Mouse (Mus musculus) hindbrain, embryonic 11.5 days (tissue): ENCODE measurements at regions not wholly inside any gene's neighbourhood (a gene's known extent, or its start where the extent isn't known, plus 50 kb on each side); places are given as distances from the start of the nearest gene placed in this dataset.
A peak's percentile ranks its signal among the peaks of the same experiment; 100 is the strongest.

ENCODE experiments used
- ATAC-seq: fragments of 200-750 bp; cut with Nextera tagmentation; 2 replicates; pipeline ENCODE4 v1.8.0; 2017; ENCODE audit warnings: mild to moderate bottlenecking, moderate TSS enrichment, moderate library complexity; ENCODE audit not compliant: low FRiP score
- DNase-seq: peaks from one replicate; pipeline ENCODE4 v3.0.0-alpha.2; 2015; ENCODE audit warnings: low spot score
- H3K27ac ChIP-seq: fragments of 300-500 bp; sonication (generic); 2 replicates; pipeline ENCODE4 v1.5.1; 2014; ENCODE audit warnings: mild to moderate bottlenecking, low read depth, low read length
- H3K27me3 ChIP-seq: fragments of 300-500 bp; sonication (generic); 2 replicates; pipeline ENCODE4 v1.6.1; 2014; ENCODE audit warnings: mild to moderate bottlenecking, low read length, moderate library complexity, mixed read lengths; ENCODE audit not compliant: control insufficient read depth, insufficient read depth
- H3K36me3 ChIP-seq: fragments of 300-500 bp; sonication (generic); 2 replicates; pipeline ENCODE4 v1.6.1; 2014; ENCODE audit warnings: mild to moderate bottlenecking, low read length, moderate library complexity, mixed read lengths; ENCODE audit not compliant: control insufficient read depth, insufficient read depth
- H3K4me1 ChIP-seq: fragments of 300-500 bp; sonication (generic); replicated peaks from 2 replicates; pipeline ENCODE4 v1.6.1; 2014; ENCODE audit warnings: low read length, mixed read lengths; ENCODE audit not compliant: control insufficient read depth, insufficient read depth
- H3K4me2 ChIP-seq: fragments of 300-500 bp; sonication (generic); replicated peaks from 2 replicates; pipeline ENCODE4 v1.6.1; 2014; ENCODE audit warnings: mild to moderate bottlenecking, low read depth, low read length
- H3K4me3 ChIP-seq: fragments of 300-500 bp; sonication (generic); 2 replicates; pipeline ENCODE4 v1.5.1; 2014; ENCODE audit warnings: low read depth, low read length
- H3K9ac ChIP-seq: fragments of 300-500 bp; sonication (generic); 2 replicates; pipeline ENCODE4 v1.6.1; 2014; ENCODE audit warnings: low read depth, low read length
- H3K9me3 ChIP-seq: fragments of 300-500 bp; sonication (generic); 2 replicates; pipeline ENCODE4 v1.6.1; 2016; ENCODE audit warnings: low read length; ENCODE audit not compliant: control insufficient read depth
- WGBS: fragments of 180-500 bp; shearing (Covaris S2); extraction: QIAGEN DNeasy Blood & Tissue Kit; methylation state at CpG from one replicate; pipeline ENCODE4 v1.1.7; 2014; 5-methylcytosine and 5-hydroxymethylcytosine counted together

GRCm38 (mm10) chr7:72589241-72589668, 282.8 kb upstream of the Mctp2 start:
- H3K27ac ChIP-seq: no peak overlapping the region
- ATAC-seq (no peak), DNase-seq (no peak)
- H3K9me3 ChIP-seq: no peaks in the 10 kb centered on the region
- no peak overlapping the region for H3K9ac ChIP-seq
- 74% methylated on average over 3 of the region's 3 CpGs for WGBS
- no peak overlapping the region for H3K4me2 ChIP-seq
- H3K4me3 ChIP-seq: no peak overlapping the region
- no peaks in the 10 kb centered on the region for H3K27me3 ChIP-seq
- H3K4me1 ChIP-seq: no peaks in the 10 kb centered on the region
- no peaks in the 10 kb centered on the region for H3K36me3 ChIP-seq

- no peak overlapping the region for H3K9ac ChIP-seq
- H3K4me2 ChIP-seq: no peak overlapping the region
- no peaks in the 10 kb centered on the region for H3K9me3 ChIP-seq
- H3K4me3 ChIP-seq: no peak overlapping the region
- no peaks in the 10 kb centered on the region for H3K36me3 ChIP-seq
- H3K27me3 ChIP-seq: no peaks in the 10 kb centered on the region
- DNase-seq (no peak), ATAC-seq (no peak)
- 81% methylated on average over 4 of the region's 4 CpGs for WGBS
- no peaks in the 10 kb centered on the region for H3K4me1 ChIP-seq
- no peak overlapping the region for H3K27ac ChIP-seq
These were observed 284.1 kb upstream of the Mctp2 start for GRCm38 (mm10) chr7:72590351-72591115.

DNA sequence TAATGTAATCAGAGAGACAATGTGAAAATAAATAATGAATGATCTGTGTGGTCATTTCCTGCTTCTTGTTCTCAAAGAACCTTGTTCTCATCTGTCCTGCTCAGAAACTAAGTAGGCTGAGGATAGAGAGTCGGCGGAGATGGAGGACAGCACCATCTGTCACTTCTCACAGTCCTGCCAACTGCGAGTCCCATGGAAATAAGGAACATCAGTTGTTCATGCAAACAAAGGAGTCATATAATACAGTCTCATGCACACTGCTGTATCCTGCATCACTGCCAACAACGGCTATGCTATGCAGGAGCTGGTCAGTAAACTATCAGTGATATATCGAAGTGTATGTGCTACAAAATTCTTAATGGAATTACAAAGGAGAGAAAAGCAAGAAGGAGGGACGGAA, 285.7 kb upstream of the Mctp2 start:
- ATAC-seq (no peak), DNase-seq (no peak)
- H3K9me3 ChIP-seq: no peaks in the 10 kb centered on the region
- H3K27me3 ChIP-seq: no peaks in the 10 kb centered on the region
- 73% methylated on average over 6 of the region's 6 CpGs for WGBS
- no peaks in the 10 kb centered on the region for H3K4me1 ChIP-seq
- no peaks in the 10 kb centered on the region for H3K36me3 ChIP-seq
- H3K4me3 ChIP-seq: no peak overlapping the region
- no peak overlapping the region for H3K9ac ChIP-seq
- H3K27ac ChIP-seq: no peak overlapping the region
- H3K4me2 ChIP-seq: no peak overlapping the region

GRCm38 (mm10) chr7:72592649-72593048, 286.2 kb upstream of the Mctp2 start:
- Histone ChIP-seq H3K4me1 (no peaks in the 10 kb centered on the region), H3K9ac (no peak overlapping the region), H3K27me3 (no peaks in the 10 kb centered on the region), H3K9me3 (no peaks in the 10 kb centered on the region), H3K36me3 (no peaks in the 10 kb centered on the region), H3K27ac (no peak overlapping the region), H3K4me3 (no peak overlapping the region), H3K4me2 (no peak overlapping the region)
- no peak for DNase-seq
- WGBS: 83% methylated on average over 3 of the region's 3 CpGs
- ATAC-seq: no peak

DNA sequence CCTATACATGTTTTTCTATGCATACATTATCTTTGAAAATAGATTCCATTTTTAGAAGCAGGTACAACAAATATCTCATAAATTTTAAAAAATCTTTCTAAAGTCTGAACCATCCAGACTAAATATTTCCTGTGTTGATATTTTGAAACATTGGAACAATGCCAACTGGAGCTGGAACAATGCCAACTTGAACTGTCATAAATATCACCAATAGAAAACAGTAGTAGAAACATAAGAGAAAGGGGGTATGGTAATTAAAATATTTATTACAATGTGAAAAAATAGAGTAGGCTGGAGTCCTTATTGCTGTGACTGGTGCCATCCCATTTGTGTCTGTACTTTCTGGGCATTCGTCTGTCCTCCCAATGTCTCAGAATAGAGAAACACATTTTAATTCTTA, 286.9 kb upstream of the Mctp2 start:
- H3K27me3 ChIP-seq: no peaks in the 10 kb centered on the region
- no peaks in the 10 kb centered on the region for H3K36me3 ChIP-seq
- no peaks in the 10 kb centered on the region for H3K9me3 ChIP-seq
- no peak overlapping the region for H3K9ac ChIP-seq
- no peak overlapping the region for H3K4me3 ChIP-seq
- WGBS: 97% methylated on average over 1 of the region's 1 CpGs
- no peak overlapping the region for H3K27ac ChIP-seq
- no peak overlapping the region for H3K4me2 ChIP-seq
- DNase-seq (no peak), ATAC-seq (no peak)
- no peaks in the 10 kb centered on the region for H3K4me1 ChIP-seq

GRCm38 (mm10) chr7:72594741-72595140, 288.3 kb upstream of the Mctp2 start:
- no peak overlapping the region for H3K27ac ChIP-seq
- ATAC-seq (no peak), DNase-seq (no peak)
- 89% methylated on average over 1 of the region's 1 CpGs for WGBS
- H3K36me3 ChIP-seq: no peaks in the 10 kb centered on the region
- no peak overlapping the region for H3K4me3 ChIP-seq
- H3K27me3 ChIP-seq: no peaks in the 10 kb centered on the region
- no peaks in the 10 kb centered on the region for H3K4me1 ChIP-seq
- no peak overlapping the region for H3K9ac ChIP-seq
- H3K9me3 ChIP-seq: no peaks in the 10 kb centered on the region
- H3K4me2 ChIP-seq: no peak overlapping the region

- no peak for DNase-seq
- no peak for ATAC-seq
These were observed 290.6 kb upstream of the Mctp2 start for GRCm38 (mm10) chr7:72596985-72597384.

DNA sequence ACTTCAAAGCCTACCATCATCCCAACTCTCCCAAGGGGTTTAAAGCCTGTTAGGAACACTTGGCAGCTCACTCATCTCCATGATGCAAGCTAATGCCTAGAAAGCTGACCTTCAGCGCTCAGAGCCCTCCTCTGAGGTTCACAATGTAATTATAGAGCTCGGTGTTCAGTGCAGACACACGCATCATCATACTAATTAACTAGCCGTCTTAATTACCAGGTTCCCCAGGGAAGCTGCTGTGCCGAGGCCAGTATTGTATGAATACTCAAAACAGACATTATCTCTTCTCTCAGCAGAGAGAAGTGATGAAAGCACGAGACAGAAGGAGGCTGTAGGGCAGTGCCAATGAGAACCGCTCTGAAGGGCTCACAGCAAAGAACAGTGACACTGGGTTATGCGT, 295.5 kb upstream of the Mctp2 start:
- no peaks in the 10 kb centered on the region for H3K9me3 ChIP-seq
- H3K4me1 ChIP-seq: no peaks in the 10 kb centered on the region
- H3K9ac ChIP-seq: no peak overlapping the region
- no peak overlapping the region for H3K4me2 ChIP-seq
- DNase-seq: peak; percentile 12
- no peaks in the 10 kb centered on the region for H3K27me3 ChIP-seq
- H3K4me3 ChIP-seq: no peak overlapping the region
- WGBS: 80% methylated on average over 8 of the region's 8 CpGs
- ATAC-seq: peak; percentile 53; the same call in 1 of the 2 replicates
- no peak overlapping the region for H3K27ac ChIP-seq
- no peaks in the 10 kb centered on the region for H3K36me3 ChIP-seq

More at GRCm38 (mm10) chr7:72596985-72597384, 290.6 kb upstream of the Mctp2 start:
- Histone ChIP-seq H3K9me3 (no peaks in the 10 kb centered on the region), H3K36me3 (no peaks in the 10 kb centered on the region), H3K4me2 (no peak overlapping the region), H3K27ac (no peak overlapping the region), H3K9ac (no peak overlapping the region), H3K4me1 (no peaks in the 10 kb centered on the region), H3K4me3 (no peak overlapping the region), H3K27me3 (no peaks in the 10 kb centered on the region)

DNA sequence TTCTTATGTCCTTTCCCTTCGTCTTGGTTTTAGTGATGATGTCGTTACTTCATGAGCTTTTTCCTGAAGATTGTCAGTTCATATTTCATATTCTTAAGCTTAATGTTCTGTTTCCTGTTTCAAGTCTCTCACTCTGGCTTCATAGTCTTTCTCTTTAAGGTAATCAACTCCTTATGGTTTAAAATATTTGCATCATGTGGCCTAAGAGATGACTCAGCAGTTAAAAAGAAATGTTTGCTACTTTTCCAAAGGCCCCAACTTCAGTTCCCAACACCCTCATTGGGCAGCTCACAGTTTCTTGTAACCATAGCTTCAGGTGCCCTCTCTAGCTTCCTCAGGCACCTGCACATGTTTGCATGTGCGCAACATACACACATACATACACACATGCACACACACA, 303.4 kb upstream of the Mctp2 start:
- no peak for ATAC-seq
- Histone ChIP-seq H3K4me3 (no peak overlapping the region), H3K9me3 (no peaks in the 10 kb centered on the region), H3K9ac (no peak overlapping the region), H3K27ac (no peak overlapping the region), H3K4me2 (no peak overlapping the region), H3K27me3 (no peaks in the 10 kb centered on the region), H3K36me3 (no peaks in the 10 kb centered on the region), H3K4me1 (no peaks in the 10 kb centered on the region)
- WGBS: 90% methylated on average over 3 of the region's 3 CpGs
- no peak for DNase-seq
